Mouse (Mus musculus): Measurements from ENCODE around the gene Hpca. TPM values are rescaled to one million over a fixed set of nuclear protein-coding genes. Genes with fewer than 3 reads are reported as not detected.

Hpca gene
- polyA plus RNA-seq, 1 experiment from 2014 or later: 0.51 TPM

DNA sequence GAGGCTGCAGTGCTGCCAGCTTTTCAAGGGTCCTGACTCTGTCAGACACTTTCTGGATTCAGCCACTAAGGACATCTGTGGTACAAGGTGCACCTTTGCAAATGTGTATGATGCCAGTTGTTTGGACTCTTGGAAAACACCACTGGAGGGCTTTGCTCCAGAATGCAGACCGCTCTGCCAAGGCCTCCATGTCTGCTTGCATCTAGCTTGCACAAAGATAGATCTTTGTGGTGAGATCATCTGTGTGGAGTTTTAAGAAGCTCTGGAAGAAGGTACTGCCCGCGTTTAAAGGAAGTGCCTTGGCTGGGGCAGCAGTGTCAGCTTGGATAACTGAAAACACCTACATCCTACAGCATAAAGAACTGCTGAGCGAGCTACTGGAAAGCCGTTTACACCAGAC is 21.7 kb upstream of the Hpca start:
- no peak for ATAC-seq
- Histone ChIP-seq H3K4me1 (ENCODE audit: insufficient read depth, low read depth, low read length) (no peaks in the 10 kb centered on the region), H3K9ac (replicated peaks; ENCODE audit: low read depth) (no peak overlapping the region)

DNA sequence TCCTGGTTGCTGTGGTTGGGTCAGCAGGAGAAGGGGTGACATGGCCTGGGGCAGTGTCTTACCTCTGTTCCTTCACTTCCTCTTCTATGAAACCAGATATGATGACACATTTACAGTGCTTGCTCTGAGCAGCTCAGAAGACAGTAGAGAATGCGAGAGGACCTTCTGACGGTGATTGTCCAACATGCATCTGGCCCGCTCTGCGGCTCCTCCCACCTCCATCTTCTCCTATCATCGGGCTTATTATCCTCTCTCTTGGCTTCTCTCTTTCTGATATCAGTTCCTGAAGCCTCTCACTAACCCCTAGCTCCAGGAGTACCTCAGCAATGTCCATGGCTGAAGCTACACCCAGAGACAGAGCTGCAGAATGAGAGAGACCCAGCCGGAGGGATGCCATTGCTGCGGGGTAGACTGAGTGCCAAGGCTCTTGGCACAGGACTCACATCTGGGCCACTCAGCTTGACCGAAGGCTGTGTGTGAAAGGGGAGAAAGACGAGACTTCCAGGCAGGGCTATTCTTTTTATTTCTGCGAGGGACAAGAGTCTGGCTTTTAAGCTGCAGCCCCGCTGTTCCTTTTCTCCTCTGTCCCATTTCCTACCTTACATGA is 20.7 kb upstream of the Hpca start:
- Histone ChIP-seq H3K4me1 (ENCODE audit: insufficient read depth, low read depth, low read length) (no peaks in the 10 kb centered on the region), H3K27ac (ENCODE audit: low read length) (no peak overlapping the region), H3K27me3 (replicated peaks; ENCODE audit: insufficient read depth, low read length) (0 out of 2 replicates have a peak, but pooled peaks cover 5% of the 10 kb centered on the region), H3K4me3 (ENCODE audit: low read depth, low read length) (no peak overlapping the region), H3K9me3 (ENCODE audit: low read length) (no peaks in the 10 kb centered on the region), H3K9ac (replicated peaks; ENCODE audit: low read depth) (no peak overlapping the region), H3K36me3 (ENCODE audit: insufficient read depth, low read length) (no peaks in the 10 kb centered on the region), H3K4me2 (replicated peaks; ENCODE audit: low read depth, low read length) (no peak overlapping the region)
- TF ChIP-seq EP300 (IDR thresholded peaks at IDR 0.05): no peak
- no peak for TF ChIP-seq CTCF (IDR thresholded peaks at IDR 0.05)
- WGBS: 76% methylated on average over 11 of the region's 11 CpGs
- no peak for ATAC-seq
- no peak for DNase-seq (ENCODE audit: low spot score)

More for the DNA sequence above, 21.7 kb upstream of the Hpca start:
- H3K4me3 ChIP-seq (ENCODE audit: low read depth, low read length): no peak overlapping the region
- H3K27me3 ChIP-seq (replicated peaks; ENCODE audit: insufficient read depth, low read length): no peaks in the 10 kb centered on the region
- H3K27ac ChIP-seq (ENCODE audit: low read length): no peak overlapping the region
- DNase-seq (ENCODE audit: low spot score): no peak
- H3K9me3 ChIP-seq (ENCODE audit: low read length): no peaks in the 10 kb centered on the region
- no peak overlapping the region for H3K4me2 ChIP-seq (replicated peaks; ENCODE audit: low read depth, low read length)
- TF ChIP-seq EP300 (IDR thresholded peaks at IDR 0.05) (no peak), CTCF (IDR thresholded peaks at IDR 0.05) (no peak)
- no peaks in the 10 kb centered on the region for H3K36me3 ChIP-seq (ENCODE audit: insufficient read depth, low read length)
- 78% methylated on average over 5 of the region's 5 CpGs for WGBS

DNA sequence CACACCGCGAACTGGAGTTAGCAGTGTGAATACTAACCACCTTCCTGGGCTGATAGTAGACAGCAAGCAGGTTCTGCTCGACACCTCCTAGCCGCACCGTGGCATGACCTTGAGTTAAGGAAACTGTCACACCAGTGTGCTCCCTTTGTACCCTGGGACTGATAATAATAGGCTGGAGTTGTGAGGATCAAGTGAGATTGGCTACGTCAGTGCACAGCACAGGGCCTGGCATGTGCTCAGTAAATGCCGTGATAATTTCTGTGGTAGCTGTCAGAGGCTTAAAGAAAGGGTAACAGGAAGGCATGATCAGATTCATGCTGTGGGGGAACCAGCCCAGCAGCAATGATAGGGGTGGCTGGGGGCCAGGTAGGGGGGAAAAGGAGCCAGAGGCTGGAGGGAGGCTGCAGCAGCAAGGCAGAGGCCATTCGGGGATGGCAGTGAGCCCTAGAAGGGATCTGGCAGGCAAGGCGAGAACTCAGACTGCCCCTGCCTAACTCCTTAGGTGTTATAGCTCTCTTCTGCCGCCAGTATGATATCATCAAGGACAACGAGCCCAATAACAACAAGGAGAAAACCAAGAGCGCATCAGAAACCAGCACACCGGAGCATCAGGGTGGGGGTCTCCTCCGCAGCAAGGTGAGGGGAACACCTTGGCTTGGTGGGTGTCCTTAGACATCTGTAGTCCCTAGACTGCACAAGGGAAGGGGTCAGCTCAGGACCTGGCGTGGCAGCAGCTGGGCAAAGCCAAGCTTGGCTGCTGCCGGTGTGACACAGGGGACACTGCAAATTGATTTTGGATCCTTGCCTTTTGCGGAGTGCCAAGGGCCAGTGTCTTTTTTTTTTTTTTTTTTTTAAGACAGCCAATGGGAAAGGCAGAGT is 20.0 kb upstream of the Hpca start:
- Histone ChIP-seq H3K27me3 (replicated peaks; ENCODE audit: insufficient read depth, low read length) (peaks cover 9% of the 10 kb centered on the region; the same call in 1 of the 2 replicates), H3K27ac (ENCODE audit: low read length) (no peak overlapping the region), H3K4me2 (replicated peaks; ENCODE audit: low read depth, low read length) (no peak overlapping the region), H3K4me3 (ENCODE audit: low read depth, low read length) (no peak overlapping the region), H3K9me3 (ENCODE audit: low read length) (no peaks in the 10 kb centered on the region), H3K9ac (replicated peaks; ENCODE audit: low read depth) (no peak overlapping the region), H3K36me3 (ENCODE audit: insufficient read depth, low read length) (no peaks in the 10 kb centered on the region), H3K4me1 (ENCODE audit: insufficient read depth, low read depth, low read length) (0 out of 2 replicates have a peak, but pooled peaks cover 6% of the 10 kb centered on the region)
- 73% methylated on average over 17 of the region's 17 CpGs for WGBS
- DNase-seq (ENCODE audit: low spot score) (no peak), ATAC-seq (no peak; the same call in 1 of the 2 replicates)
- no peak for TF ChIP-seq CTCF (IDR thresholded peaks at IDR 0.05)

DNA sequence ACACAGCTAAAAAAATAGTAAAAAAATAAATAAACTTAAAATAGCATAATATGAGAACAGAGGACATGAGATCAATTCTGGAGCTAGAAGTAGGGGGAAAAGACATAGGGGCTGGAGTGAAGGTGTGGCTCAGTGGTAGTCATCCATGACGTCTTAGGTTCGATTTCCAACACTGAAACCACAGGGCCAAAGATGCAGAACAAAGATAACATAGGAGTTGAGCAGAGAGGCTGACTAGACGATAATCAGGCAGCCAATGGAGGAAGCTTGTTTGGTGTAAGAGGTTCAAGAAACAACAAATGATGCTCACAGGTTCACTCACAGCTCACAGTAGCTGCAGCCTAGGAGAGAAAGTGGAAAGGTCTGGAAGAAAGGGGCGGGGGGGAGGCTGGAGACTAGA is 19.0 kb upstream of the Hpca start:
- ATAC-seq (no peak), DNase-seq (ENCODE audit: low spot score) (no peak)
- 0 out of 2 replicates have a peak, but pooled peaks cover 9% of the 10 kb centered on the region for H3K4me1 ChIP-seq (ENCODE audit: insufficient read depth, low read depth, low read length)
- H3K27ac ChIP-seq (ENCODE audit: low read length): no peak overlapping the region
- no peak overlapping the region for H3K4me3 ChIP-seq (ENCODE audit: low read depth, low read length)
- no peaks in the 10 kb centered on the region for H3K9me3 ChIP-seq (ENCODE audit: low read length)
- no peak overlapping the region for H3K4me2 ChIP-seq (replicated peaks; ENCODE audit: low read depth, low read length)
- peaks cover 9% of the 10 kb centered on the region; the same call in 1 of the 2 replicates for H3K27me3 ChIP-seq (replicated peaks; ENCODE audit: insufficient read depth, low read length)
- WGBS: 68% methylated on average over 4 of the region's 4 CpGs
- H3K9ac ChIP-seq (replicated peaks; ENCODE audit: low read depth): no peak overlapping the region
- no peaks in the 10 kb centered on the region for H3K36me3 ChIP-seq (ENCODE audit: insufficient read depth, low read length)
- no peak for TF ChIP-seq EP300 (IDR thresholded peaks at IDR 0.05)
- no peak for TF ChIP-seq CTCF (IDR thresholded peaks at IDR 0.05)

DNA sequence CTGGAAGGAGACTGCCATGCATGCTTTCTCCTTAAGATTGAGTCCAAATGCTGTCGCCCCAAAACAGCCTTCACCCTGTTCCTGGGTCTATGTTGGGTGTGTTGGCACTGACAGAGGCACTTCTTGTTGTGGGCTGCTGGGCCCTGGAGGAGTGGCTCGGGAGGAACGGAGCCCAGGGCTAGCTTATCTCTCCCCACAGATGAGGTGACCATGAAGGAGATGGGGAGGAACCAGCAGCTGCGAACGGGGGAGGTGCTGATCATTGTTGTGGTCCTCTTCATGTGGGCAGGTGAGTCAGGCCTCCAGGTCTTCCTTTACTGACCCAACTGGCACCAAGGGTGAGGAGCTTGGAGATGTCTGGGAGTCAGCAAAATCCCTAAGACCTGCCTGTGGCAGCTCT is 17.8 kb upstream of the Hpca start:
- Histone ChIP-seq H3K4me2 (replicated peaks; ENCODE audit: low read depth, low read length) (no peak overlapping the region), H3K4me3 (ENCODE audit: low read depth, low read length) (no peak overlapping the region), H3K27me3 (replicated peaks; ENCODE audit: insufficient read depth, low read length) (peaks cover 15% of the 10 kb centered on the region; the same call in 1 of the 2 replicates), H3K27ac (ENCODE audit: low read length) (no peak overlapping the region), H3K9me3 (ENCODE audit: low read length) (no peaks in the 10 kb centered on the region), H3K36me3 (ENCODE audit: insufficient read depth, low read length) (no peaks in the 10 kb centered on the region), H3K9ac (replicated peaks; ENCODE audit: low read depth) (no peak overlapping the region), H3K4me1 (ENCODE audit: insufficient read depth, low read depth, low read length) (0 out of 2 replicates have a peak, but pooled peaks cover 9% of the 10 kb centered on the region)
- ATAC-seq (no peak), DNase-seq (ENCODE audit: low spot score) (no peak)
- 81% methylated on average over 5 of the region's 5 CpGs for WGBS
- no peak for TF ChIP-seq EP300 (IDR thresholded peaks at IDR 0.05)
- no peak for TF ChIP-seq CTCF (IDR thresholded peaks at IDR 0.05)
